Mouse (Mus musculus): Measurements from ENCODE around the gene Ttll6. TPM values are rescaled to one million over a fixed set of nuclear protein-coding genes. Genes with fewer than 3 reads are reported as not detected.
A peak's percentile ranks its signal among the peaks of the same experiment; 100 is the strongest.

Ttll6 gene
- polyA plus RNA-seq, 1 experiment from 2014 or later: not detected

- H3K27me3 ChIP-seq (replicated peaks; ENCODE audit: control insufficient read depth, insufficient read depth, low read length): peaks cover 47% of the 10 kb centered on the region
Observed at GRCm38 (mm10) chr11:96143766-96144165, 10.2 kb downstream of the Ttll6 start.

GRCm38 (mm10) chr11:96145622-96146270, 12.2 kb downstream of the Ttll6 start:
- Histone ChIP-seq H3K4me3 (ENCODE audit: low read depth, low read length) (no peak overlapping the region), H3K4me2 (peak overlapping the region; percentile 4; the same call in 1 of the 2 replicates)

More at GRCm38 (mm10) chr11:96143766-96144165, 10.2 kb downstream of the Ttll6 start:
- H3K27ac ChIP-seq (ENCODE audit: low read depth, low read length): no peak overlapping the region
- ATAC-seq (replicated peaks; ENCODE audit: low FRiP score) (no peak), DNase-seq (ENCODE audit: low spot score) (no peak)
- H3K4me1 ChIP-seq (replicated peaks; ENCODE audit: control insufficient read depth, insufficient read depth, low read length): no peaks in the 10 kb centered on the region
- H3K4me3 ChIP-seq (ENCODE audit: low read depth, low read length): no peak overlapping the region
- H3K9ac ChIP-seq (ENCODE audit: low read depth, low read length): no peak overlapping the region
- no peaks in the 10 kb centered on the region for H3K36me3 ChIP-seq (ENCODE audit: control insufficient read depth, insufficient read depth, low read length)
- H3K4me2 ChIP-seq: no peak overlapping the region
- H3K9me3 ChIP-seq (ENCODE audit: control insufficient read depth, low read length): no peaks in the 10 kb centered on the region
- 48% methylated on average over 4 of the region's 4 CpGs for WGBS

GRCm38 (mm10) chr11:96147471-96147870, 13.9 kb downstream of the Ttll6 start:
- no peak overlapping the region for H3K27ac ChIP-seq (ENCODE audit: low read depth, low read length)
- DNase-seq (ENCODE audit: low spot score): no peak
- WGBS: 59% methylated on average over 6 of the region's 6 CpGs
- ATAC-seq (replicated peaks; ENCODE audit: low FRiP score): no peak
- H3K4me2 ChIP-seq: no peak overlapping the region
- H3K36me3 ChIP-seq (ENCODE audit: control insufficient read depth, insufficient read depth, low read length): no peaks in the 10 kb centered on the region
- H3K4me1 ChIP-seq (replicated peaks; ENCODE audit: control insufficient read depth, insufficient read depth, low read length): no peaks in the 10 kb centered on the region
- no peak overlapping the region for H3K4me3 ChIP-seq (ENCODE audit: low read depth, low read length)
- H3K9ac ChIP-seq (ENCODE audit: low read depth, low read length): no peak overlapping the region
- no peaks in the 10 kb centered on the region for H3K9me3 ChIP-seq (ENCODE audit: control insufficient read depth, low read length)
- H3K27me3 ChIP-seq (replicated peaks; ENCODE audit: control insufficient read depth, insufficient read depth, low read length): peaks cover 57% of the 10 kb centered on the region

More at GRCm38 (mm10) chr11:96145622-96146270, 12.2 kb downstream of the Ttll6 start:
- peaks cover 47% of the 10 kb centered on the region for H3K27me3 ChIP-seq (replicated peaks; ENCODE audit: control insufficient read depth, insufficient read depth, low read length)
- no peaks in the 10 kb centered on the region for H3K36me3 ChIP-seq (ENCODE audit: control insufficient read depth, insufficient read depth, low read length)
- DNase-seq (ENCODE audit: low spot score) (peak; percentile 63), ATAC-seq (replicated peaks; ENCODE audit: low FRiP score) (no peak)
- no peaks in the 10 kb centered on the region for H3K9me3 ChIP-seq (ENCODE audit: control insufficient read depth, low read length)
- no peak overlapping the region for H3K9ac ChIP-seq (ENCODE audit: low read depth, low read length)
- no peak overlapping the region for H3K27ac ChIP-seq (ENCODE audit: low read depth, low read length)
- no peaks in the 10 kb centered on the region for H3K4me1 ChIP-seq (replicated peaks; ENCODE audit: control insufficient read depth, insufficient read depth, low read length)
- 5% methylated on average over 15 of the region's 15 CpGs for WGBS

DNA sequence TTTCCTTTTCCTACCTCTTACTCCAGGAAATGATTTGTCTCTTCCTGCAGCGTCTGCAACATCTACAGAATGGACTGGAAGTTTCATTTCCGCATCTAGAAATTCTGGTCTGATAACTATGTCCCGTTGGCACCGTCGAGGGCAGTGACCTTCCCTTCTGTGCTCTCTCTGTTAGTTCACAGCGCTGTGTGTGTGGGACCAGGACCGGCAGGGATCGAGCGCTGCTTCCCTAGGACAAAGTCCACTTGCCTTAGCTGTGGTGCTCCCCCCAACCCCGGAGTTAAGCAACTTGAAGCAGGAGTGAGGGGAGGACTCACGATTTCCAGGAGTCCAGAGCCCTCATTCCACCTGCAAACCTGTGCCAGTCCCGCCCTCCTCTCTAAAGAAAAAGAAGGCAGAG, 31.2 kb downstream of the Ttll6 start:
- peaks cover 62% of the 10 kb centered on the region for H3K27me3 ChIP-seq (replicated peaks; ENCODE audit: control insufficient read depth, insufficient read depth, low read length)
- H3K9ac ChIP-seq (ENCODE audit: low read depth, low read length): no peak overlapping the region
- WGBS: 51% methylated on average over 12 of the region's 12 CpGs
- H3K9me3 ChIP-seq (ENCODE audit: control insufficient read depth, low read length): no peaks in the 10 kb centered on the region
- no peak overlapping the region for H3K27ac ChIP-seq (ENCODE audit: low read depth, low read length)
- no peaks in the 10 kb centered on the region for H3K36me3 ChIP-seq (ENCODE audit: control insufficient read depth, insufficient read depth, low read length)
- H3K4me3 ChIP-seq (ENCODE audit: low read depth, low read length): no peak overlapping the region
- no peak for ATAC-seq (replicated peaks; ENCODE audit: low FRiP score)
- no peaks in the 10 kb centered on the region for H3K4me1 ChIP-seq (replicated peaks; ENCODE audit: control insufficient read depth, insufficient read depth, low read length)
- no peak for DNase-seq (ENCODE audit: low spot score)
- no peak overlapping the region for H3K4me2 ChIP-seq

- Histone ChIP-seq H3K4me1 (replicated peaks; ENCODE audit: control insufficient read depth, insufficient read depth, low read length) (peaks cover 2% of the 10 kb centered on the region; the same call in 1 of the 2 replicates), H3K9ac (ENCODE audit: low read depth, low read length) (no peak overlapping the region), H3K4me2 (no peak overlapping the region), H3K9me3 (ENCODE audit: control insufficient read depth, low read length) (no peaks in the 10 kb centered on the region), H3K27me3 (replicated peaks; ENCODE audit: control insufficient read depth, insufficient read depth, low read length) (peaks cover 90% of the 10 kb centered on the region), H3K27ac (ENCODE audit: low read depth, low read length) (no peak overlapping the region), H3K36me3 (ENCODE audit: control insufficient read depth, insufficient read depth, low read length) (no peaks in the 10 kb centered on the region), H3K4me3 (ENCODE audit: low read depth, low read length) (no peak overlapping the region)
- ATAC-seq (replicated peaks; ENCODE audit: low FRiP score) (no peak), DNase-seq (ENCODE audit: low spot score) (no peak)
- WGBS: 31% methylated on average over 9 of the region's 9 CpGs
Observed at GRCm38 (mm10) chr11:96168125-96168524, 34.5 kb downstream of the Ttll6 start.

DNA sequence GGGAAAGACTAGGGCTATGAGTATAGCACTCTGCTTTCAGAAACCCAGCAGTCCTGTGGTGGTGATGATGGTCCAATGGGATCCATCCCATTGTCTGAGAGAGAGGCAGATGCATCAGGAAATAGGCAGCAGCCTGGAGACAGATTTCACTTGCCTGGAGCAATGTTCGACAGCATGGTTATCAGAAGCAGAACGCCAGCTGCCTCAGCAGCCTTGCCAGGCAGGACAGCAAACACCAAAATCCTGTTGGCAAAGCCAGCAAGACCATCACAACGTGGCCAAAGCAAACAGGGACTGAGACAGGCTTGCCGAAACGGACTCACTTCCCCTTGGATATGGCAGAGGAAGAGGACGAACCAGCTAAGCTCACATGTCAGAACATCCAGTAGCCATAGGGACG, 35.4 kb downstream of the Ttll6 start:
- 15% methylated on average over 7 of the region's 7 CpGs for WGBS

GRCm38 (mm10) chr11:96170711-96171379, 37.3 kb downstream of the Ttll6 start:
- no peaks in the 10 kb centered on the region for H3K9me3 ChIP-seq (ENCODE audit: control insufficient read depth, low read length)
- no peak overlapping the region for H3K9ac ChIP-seq (ENCODE audit: low read depth, low read length)
- ATAC-seq (replicated peaks; ENCODE audit: low FRiP score) (no peak), DNase-seq (ENCODE audit: low spot score) (no peak)
- H3K36me3 ChIP-seq (ENCODE audit: control insufficient read depth, insufficient read depth, low read length): no peaks in the 10 kb centered on the region
- peaks cover 2% of the 10 kb centered on the region; the same call in 1 of the 2 replicates for H3K4me1 ChIP-seq (replicated peaks; ENCODE audit: control insufficient read depth, insufficient read depth, low read length)
- 5% methylated on average over 20 of the region's 20 CpGs for WGBS
- H3K4me2 ChIP-seq: no peak overlapping the region
- H3K4me3 ChIP-seq (ENCODE audit: low read depth, low read length): no peak overlapping the region
- peaks cover 99% of the 10 kb centered on the region for H3K27me3 ChIP-seq (replicated peaks; ENCODE audit: control insufficient read depth, insufficient read depth, low read length)
- H3K27ac ChIP-seq (ENCODE audit: low read depth, low read length): no peak overlapping the region

More for the DNA sequence above, 35.4 kb downstream of the Ttll6 start:
- peaks cover 99% of the 10 kb centered on the region for H3K27me3 ChIP-seq (replicated peaks; ENCODE audit: control insufficient read depth, insufficient read depth, low read length)
- no peak for ATAC-seq (replicated peaks; ENCODE audit: low FRiP score)
- no peak overlapping the region for H3K4me3 ChIP-seq (ENCODE audit: low read depth, low read length)
- peaks cover 2% of the 10 kb centered on the region; the same call in 1 of the 2 replicates for H3K4me1 ChIP-seq (replicated peaks; ENCODE audit: control insufficient read depth, insufficient read depth, low read length)
- no peaks in the 10 kb centered on the region for H3K9me3 ChIP-seq (ENCODE audit: control insufficient read depth, low read length)
- H3K9ac ChIP-seq (ENCODE audit: low read depth, low read length): no peak overlapping the region
- no peak for DNase-seq (ENCODE audit: low spot score)
- H3K4me2 ChIP-seq: no peak overlapping the region
- no peaks in the 10 kb centered on the region for H3K36me3 ChIP-seq (ENCODE audit: control insufficient read depth, insufficient read depth, low read length)
- no peak overlapping the region for H3K27ac ChIP-seq (ENCODE audit: low read depth, low read length)

GRCm38 (mm10) chr11:96171601-96172000, 38.0 kb downstream of the Ttll6 start:
- Histone ChIP-seq H3K9me3 (ENCODE audit: control insufficient read depth, low read length) (no peaks in the 10 kb centered on the region), H3K4me1 (replicated peaks; ENCODE audit: control insufficient read depth, insufficient read depth, low read length) (peaks cover 2% of the 10 kb centered on the region; the same call in 1 of the 2 replicates), H3K4me2 (no peak overlapping the region), H3K4me3 (ENCODE audit: low read depth, low read length) (no peak overlapping the region), H3K27ac (ENCODE audit: low read depth, low read length) (no peak overlapping the region), H3K27me3 (replicated peaks; ENCODE audit: control insufficient read depth, insufficient read depth, low read length) (peaks cover 100% of the 10 kb centered on the region), H3K9ac (ENCODE audit: low read depth, low read length) (no peak overlapping the region), H3K36me3 (ENCODE audit: control insufficient read depth, insufficient read depth, low read length) (no peaks in the 10 kb centered on the region)
- DNase-seq (ENCODE audit: low spot score) (no peak), ATAC-seq (replicated peaks; ENCODE audit: low FRiP score) (no peak)
- 10% methylated on average over 3 of the region's 3 CpGs for WGBS
